Mouse (Mus musculus) forebrain, embryonic 10.5 days (tissue): ENCODE data around the gene Zfp971. TPM values are rescaled to one million over a fixed set of nuclear protein-coding genes. Genes with fewer than 3 reads are reported as not detected.
A peak's percentile ranks its signal among the peaks of the same experiment; 100 is the strongest.
"Not testable (repeated sequence)": the region's sequence is repeated elsewhere in the genome, so short reads cannot be mapped to it uniquely, and the experiment has no call there.

Experiments
- DNase-seq: peaks from one replicate; pipeline ENCODE4 v3.0.0-alpha.2; 2017; ENCODE audit warnings: low spot score; ENCODE audit errors: extremely low spot score
- H3K27ac ChIP-seq: fragments of 300-500 bp; sonication (generic); 2 replicates; pipeline ENCODE4 v1.5.1; 2016; ENCODE audit warnings: mild to moderate bottlenecking
- H3K27me3 ChIP-seq: fragments of 300-500 bp; sonication (generic); 2 replicates; pipeline ENCODE4 v1.6.1; 2016; ENCODE audit warnings: mild to moderate bottlenecking; ENCODE audit not compliant: poor library complexity, severe bottlenecking
- H3K36me3 ChIP-seq: fragments of 300-500 bp; sonication (generic); replicated peaks from 2 replicates; pipeline ENCODE4 v1.6.1; 2016; ENCODE audit warnings: mild to moderate bottlenecking, moderate library complexity
- H3K4me1 ChIP-seq: fragments of 300-500 bp; sonication (generic); 2 replicates; pipeline ENCODE4 v1.6.1; 2016
- H3K4me3 ChIP-seq: fragments of 300-500 bp; sonication (generic); 2 replicates; pipeline ENCODE4 v1.5.1; 2016; ENCODE audit warnings: mild to moderate bottlenecking, moderate library complexity
- H3K9me3 ChIP-seq: fragments of 300-500 bp; sonication (generic); 2 replicates; pipeline ENCODE4 v1.6.1; 2016; ENCODE audit warnings: mild to moderate bottlenecking, moderate library complexity
- WGBS: fragments of 180-500 bp; shearing (Covaris S2); methylation state at CpG from one replicate; pipeline ENCODE4 v1.1.7; 2016; 5-methylcytosine and 5-hydroxymethylcytosine counted together
- polyA plus RNA-seq: library from polyadenylated mRNA; unstranded; fragments of >200 nt; fragmentation: Nextera tagmentation; extraction: Ambion mirVana; gene quantifications from 2 replicates; pipeline ENCODE4 v1.2.1, GENCODE M21; 2016

Gene Zfp971
- 14.2 and 15.6 TPM in 2 replicates for polyA plus RNA-seq

DNA sequence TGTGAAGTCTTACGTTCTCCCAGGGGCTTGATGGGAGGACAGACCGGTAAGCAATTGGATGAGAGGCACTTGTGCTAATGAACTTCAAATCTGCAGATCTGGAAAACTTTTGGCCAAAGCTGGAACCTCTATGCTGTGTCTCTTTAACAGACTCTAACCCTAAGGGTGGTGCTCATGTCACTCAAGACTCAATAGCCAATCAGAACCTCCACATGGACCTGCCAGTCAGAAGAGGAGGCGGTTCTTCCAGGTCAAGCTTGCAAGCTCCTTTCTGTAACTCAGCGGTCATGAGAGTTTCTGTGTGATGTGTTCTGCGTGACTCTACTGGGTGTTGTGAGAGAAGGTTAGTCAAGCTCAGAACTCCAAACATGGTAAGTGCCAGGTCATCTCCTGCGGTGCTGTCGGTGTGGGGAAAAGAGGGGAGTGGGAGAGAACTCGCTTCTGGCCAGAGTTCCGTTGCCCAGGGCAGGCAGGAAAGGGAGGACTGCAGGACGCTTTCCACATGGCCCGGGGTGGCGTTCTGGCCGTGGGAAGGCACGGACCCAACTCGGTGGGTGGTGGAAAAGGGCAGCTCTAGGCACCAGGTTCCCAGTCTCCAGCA lies at the start of gene Zfp971:
Gene Zfp971, plus strand, starts transcription at position 274 of the 601 bp plus-strand sequence.
- not testable (repeated sequence) for H3K36me3 ChIP-seq, H3K9me3 ChIP-seq, H3K4me1 ChIP-seq, H3K27me3 ChIP-seq
- DNase-seq, result peak; percentile 18
- WGBS, result 2% methylated on average over 15 of the region's 15 CpGs
- H3K27ac ChIP-seq, result peak within 1 kb of the TSS; percentile 80
- H3K4me3 ChIP-seq, result peak within 1 kb of the TSS; percentile 64

DNA sequence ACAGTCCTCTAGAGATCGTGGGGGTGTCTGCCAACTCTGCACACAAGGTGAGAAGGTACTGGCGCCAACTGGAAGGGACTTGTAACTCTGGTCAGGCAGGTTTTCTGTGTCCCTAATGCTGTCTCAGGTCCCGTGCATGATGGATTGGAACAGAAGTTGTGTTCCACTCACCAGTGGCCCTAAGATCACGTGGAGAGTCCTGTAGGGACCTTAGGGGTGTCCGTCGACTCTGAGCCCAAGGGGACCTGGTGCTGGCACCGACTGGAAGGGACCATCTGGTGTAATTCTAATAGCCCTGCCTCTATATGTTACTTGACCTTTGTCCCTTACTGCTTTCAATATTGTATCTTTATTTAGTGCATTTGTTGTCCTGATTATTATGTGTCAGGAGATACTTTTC lies 48.3 kb upstream of the Zfp971 start:
- WGBS, result 82% methylated on average over 7 of the region's 7 CpGs

DNA sequence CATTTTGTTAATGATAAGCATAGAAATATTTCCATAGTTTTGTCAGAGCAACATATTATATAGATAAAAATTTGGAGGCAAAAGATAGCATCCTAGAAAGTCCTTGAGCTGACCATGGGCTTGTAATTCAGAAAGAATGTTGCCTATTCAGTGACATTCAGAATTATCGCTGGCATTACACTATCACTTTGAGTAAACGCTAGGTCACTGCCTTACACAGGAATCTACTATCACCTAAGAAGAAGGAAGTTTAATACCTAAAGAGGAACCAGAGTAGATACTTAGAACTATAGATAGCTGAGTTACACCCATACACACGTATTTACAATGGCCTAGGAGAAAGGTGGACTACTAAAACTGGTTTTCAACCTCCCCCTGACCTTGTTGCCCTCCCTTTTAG lies 3.6 kb upstream of the Zfp971 start:
- not testable (repeated sequence) for H3K27ac ChIP-seq, H3K4me1 ChIP-seq, H3K36me3 ChIP-seq, H3K4me3 ChIP-seq, DNase-seq, H3K27me3 ChIP-seq, H3K9me3 ChIP-seq
- WGBS, result 86% methylated on average over 3 of the region's 3 CpGs

More for the DNA sequence above, 48.3 kb upstream of the Zfp971 start:
- not testable (repeated sequence) for H3K4me1 ChIP-seq, H3K4me3 ChIP-seq, H3K9me3 ChIP-seq, H3K36me3 ChIP-seq, DNase-seq, H3K27ac ChIP-seq, H3K27me3 ChIP-seq

DNA sequence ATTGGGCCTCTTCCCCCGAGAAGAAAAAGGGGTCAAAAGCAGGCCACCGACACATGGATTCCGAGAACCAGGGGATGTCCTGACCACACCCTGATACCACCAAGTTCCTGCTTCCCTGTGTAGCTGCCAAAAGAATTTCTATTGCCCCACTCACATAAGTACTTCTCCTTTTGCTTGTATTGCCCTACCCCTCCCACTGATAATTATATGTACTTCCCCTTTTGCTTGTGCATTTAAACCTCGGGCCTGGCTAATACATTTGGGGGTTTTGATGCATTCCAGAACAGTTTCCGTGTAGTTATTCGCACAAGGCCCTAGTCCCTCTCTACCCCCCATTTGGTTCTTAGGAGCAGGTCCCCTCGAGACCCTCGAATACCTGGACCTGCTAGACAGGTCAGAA lies 2.3 kb upstream of the Zfp971 start:
- not testable (repeated sequence) for H3K4me1 ChIP-seq, DNase-seq, H3K4me3 ChIP-seq, H3K27ac ChIP-seq, H3K36me3 ChIP-seq, H3K27me3 ChIP-seq, H3K9me3 ChIP-seq
- 87% methylated on average over 8 of the region's 8 CpGs for WGBS

DNA sequence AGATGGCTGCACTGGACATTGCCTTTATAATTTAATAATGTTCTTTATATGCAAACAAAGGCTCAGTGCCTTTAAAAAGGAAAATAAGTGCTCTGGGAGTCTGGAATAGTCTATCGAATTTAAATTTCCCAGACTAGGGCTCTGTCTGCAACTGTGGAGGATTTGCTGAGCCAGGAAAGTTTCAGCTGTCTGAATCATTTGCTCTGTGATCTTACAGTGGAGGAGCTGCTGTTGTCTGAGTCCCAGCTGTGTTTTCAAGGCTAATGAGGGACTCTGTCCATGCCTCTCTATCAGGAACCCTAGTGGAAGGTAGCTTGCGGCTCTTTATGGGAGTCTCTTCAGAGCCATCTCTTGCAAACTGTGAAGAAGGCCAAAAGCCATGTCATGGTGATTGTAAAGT lies 777 bp downstream of the Zfp971 start:
- Histone ChIP-seq H3K27ac (peak overlapping the region; percentile 80; the same call in 1 of the 2 replicates), H3K4me3 (peak overlapping the region; percentile 64)
- H3K36me3 ChIP-seq, H3K4me1 ChIP-seq, H3K9me3 ChIP-seq, DNase-seq, H3K27me3 ChIP-seq: not testable (repeated sequence)
- 36% methylated on average over 2 of the region's 2 CpGs for WGBS

DNA sequence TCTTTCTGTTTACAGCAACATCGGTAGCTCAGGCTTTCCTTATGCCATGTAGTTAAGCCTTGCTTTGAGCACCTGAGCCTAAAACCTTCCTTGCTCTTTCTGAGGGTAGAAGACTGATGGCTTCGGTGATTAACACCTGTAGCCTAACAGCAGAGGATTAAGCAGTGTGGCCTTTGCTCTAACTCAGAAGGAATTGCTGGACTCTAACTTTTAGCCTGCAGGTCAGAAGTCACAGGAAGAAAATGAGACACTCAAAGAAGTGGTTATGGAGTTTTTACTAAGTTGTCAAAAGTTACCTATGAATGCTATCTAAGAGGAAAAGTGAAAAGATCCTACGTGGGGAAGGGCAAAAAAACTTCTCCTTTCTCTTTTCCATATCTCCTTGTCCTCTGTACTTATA lies 4.5 kb downstream of the Zfp971 start:
- DNase-seq, H3K27me3 ChIP-seq, H3K9me3 ChIP-seq, H3K36me3 ChIP-seq, H3K27ac ChIP-seq, H3K4me3 ChIP-seq, H3K4me1 ChIP-seq: not testable (repeated sequence)
- 90% methylated on average over 3 of the region's 3 CpGs for WGBS

DNA sequence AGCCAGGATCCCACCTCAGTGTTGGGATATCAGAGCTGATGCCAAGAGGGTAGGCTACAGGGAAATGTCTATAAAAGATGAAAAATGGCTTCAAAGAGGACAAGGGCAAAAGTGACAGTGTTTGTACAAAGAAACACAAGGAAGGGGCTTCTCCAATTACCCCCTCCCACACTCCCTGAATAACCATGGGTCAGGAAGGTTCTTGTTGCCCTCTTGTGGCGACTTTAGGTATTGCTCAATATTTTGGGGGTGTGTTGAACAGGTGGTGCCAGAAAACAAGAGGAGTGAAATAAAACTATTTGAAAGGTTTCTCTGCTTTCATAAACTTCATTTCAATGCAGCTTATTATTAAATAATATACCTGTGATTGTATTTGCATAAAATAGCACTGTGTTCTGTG lies 35.1 kb downstream of the Zfp971 start:
- Histone ChIP-seq H3K36me3 (peaks cover 18% of the 10 kb centered on the region), H3K27me3 (no peaks in the 10 kb centered on the region), H3K9me3 (peaks cover 14% of the 10 kb centered on the region), H3K4me3 (no peak overlapping the region), H3K4me1 (no peaks in the 10 kb centered on the region), H3K27ac (no peak overlapping the region)
- 3% methylated on average over 1 of the region's 1 CpGs for WGBS
- no peak for DNase-seq

DNA sequence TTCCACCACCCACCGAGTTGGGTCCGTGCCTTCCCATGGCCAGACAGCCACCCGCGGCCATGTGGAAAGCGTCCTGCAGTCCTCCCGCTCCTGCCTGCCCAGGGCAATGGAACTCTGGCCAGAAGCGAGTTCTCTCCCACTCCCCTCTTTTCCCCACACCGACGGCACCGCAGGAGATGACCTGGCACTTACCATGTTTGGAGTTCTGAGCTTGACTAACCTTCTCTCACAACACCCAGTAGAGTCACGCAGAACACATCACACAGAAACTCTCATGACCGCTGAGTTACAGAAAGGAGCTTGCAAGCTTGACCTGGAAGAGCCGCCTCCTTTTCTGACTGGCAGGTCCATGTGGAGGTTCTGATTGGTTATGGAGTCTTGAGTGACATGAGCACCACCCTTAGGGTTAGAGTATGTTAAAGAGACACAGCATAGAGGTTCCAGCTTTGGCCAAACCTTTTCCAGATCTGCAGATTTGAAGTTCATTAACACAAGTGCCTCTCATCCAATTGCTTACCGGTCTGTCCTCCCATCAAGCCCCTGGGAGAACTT lies 55.2 kb downstream of the Zfp971 start, which contains the start of gene Zfp931:
Gene Zfp931, minus strand, starts transcription at position 311 of the 552 bp plus-strand sequence.
- not testable (repeated sequence) for H3K36me3 ChIP-seq, H3K27me3 ChIP-seq, H3K9me3 ChIP-seq, H3K4me1 ChIP-seq, DNase-seq
- peak within 1 kb of the TSS; percentile 62; the same call in 1 of the 2 replicates for H3K27ac ChIP-seq
- 0% methylated on average over 10 of the region's 14 CpGs for WGBS
- peak within 1 kb of the TSS; percentile 53 for H3K4me3 ChIP-seq

Other genes starting within 250 kb of the Zfp971 start
- gene Gm14325, start 182.9 kb upstream of the Zfp971 start, polyA plus RNA-seq, result 42.2 and 43.8 TPM in 2 replicates
- gene Gm14327, start 126.2 kb upstream of the Zfp971 start, polyA plus RNA-seq, result 2.0 and 2.1 TPM in 2 replicates
- gene Zfp972, start 97.7 kb upstream of the Zfp971 start, polyA plus RNA-seq, result 0.56 and 0.62 TPM in 2 replicates
- 20.0 and 20.5 TPM in 2 replicates for gene Gm14326, start 66.0 kb upstream of the Zfp971 start, polyA plus RNA-seq
- gene Zfp931, start 55.2 kb downstream of the Zfp971 start, polyA plus RNA-seq, result 18.4 and 19.9 TPM in 2 replicates
- 4.2 and 4.9 TPM in 2 replicates for gene Phactr3, start 95.7 kb downstream of the Zfp971 start, polyA plus RNA-seq